Mouse (Mus musculus): ENCODE data around the gene Adgre5. TPM values are rescaled to one million over a fixed set of nuclear protein-coding genes. Genes with fewer than 3 reads are reported as not detected.
A peak's percentile ranks its signal among the peaks of the same experiment; 100 is the strongest.

Gene Adgre5
- 10 to 100 TPM in 1 of 2 experiments, 1 to 10 TPM in 1; 7.4 to 11.0 TPM for total RNA-seq (2021)

- DNase-seq (ENCODE audit: extremely low spot score in 1 of 2, low spot score in 1 of 2): no peak
These were observed at the start of gene Adgre5 for GRCm38 (mm10) chr8:83740976-83741741. Adgre5 (minus strand) TSS chr8:83741326.

GRCm38 (mm10) chr8:83789826-83790225 is 48.7 kb upstream of the Adgre5 start:
- no peak for DNase-seq (ENCODE audit: extremely low spot score in 1 of 2, low spot score in 1 of 2)

- DNase-seq (ENCODE audit: extremely low spot score in 1 of 2, low spot score in 1 of 2): no peak
These were observed 43.9 kb upstream of the Adgre5 start for GRCm38 (mm10) chr8:83785046-83785445.

GRCm38 (mm10) chr8:83782832-83783558 is 41.9 kb upstream of the Adgre5 start:
- DNase-seq (ENCODE audit: extremely low spot score in 1 of 2, low spot score in 1 of 2): peak; percentile 72 to 90

- no peak for DNase-seq (ENCODE audit: extremely low spot score in 1 of 2, low spot score in 1 of 2)
These were observed 38.5 kb upstream of the Adgre5 start for GRCm38 (mm10) chr8:83779610-83780009.

- no peak for DNase-seq (ENCODE audit: extremely low spot score in 1 of 2, low spot score in 1 of 2)
These were observed 36.9 kb upstream of the Adgre5 start for GRCm38 (mm10) chr8:83778051-83778450.

- no peak for DNase-seq (ENCODE audit: extremely low spot score in 1 of 2, low spot score in 1 of 2)
These were observed 35.5 kb upstream of the Adgre5 start for GRCm38 (mm10) chr8:83776632-83777031.

- no peak for DNase-seq (ENCODE audit: extremely low spot score in 1 of 2, low spot score in 1 of 2)
These were observed 33.1 kb upstream of the Adgre5 start for GRCm38 (mm10) chr8:83774221-83774620.

- DNase-seq (ENCODE audit: extremely low spot score in 1 of 2, low spot score in 1 of 2): no peak
These were observed 32.3 kb upstream of the Adgre5 start for GRCm38 (mm10) chr8:83773452-83773846.

- DNase-seq (ENCODE audit: extremely low spot score in 1 of 2, low spot score in 1 of 2): peak; percentile 7 to 13
These were observed 31.8 kb upstream of the Adgre5 start for GRCm38 (mm10) chr8:83772701-83773451.

GRCm38 (mm10) chr8:83771791-83772190 is 30.7 kb upstream of the Adgre5 start:
- no peak for DNase-seq (ENCODE audit: extremely low spot score in 1 of 2, low spot score in 1 of 2)

GRCm38 (mm10) chr8:83770669-83771068 is 29.5 kb upstream of the Adgre5 start:
- DNase-seq (ENCODE audit: extremely low spot score in 1 of 2, low spot score in 1 of 2): no peak

GRCm38 (mm10) chr8:83769720-83770119 is 28.6 kb upstream of the Adgre5 start:
- no peak for DNase-seq (ENCODE audit: extremely low spot score in 1 of 2, low spot score in 1 of 2)

- DNase-seq (ENCODE audit: extremely low spot score in 1 of 2, low spot score in 1 of 2): no peak
These were observed 27.4 kb upstream of the Adgre5 start for GRCm38 (mm10) chr8:83768526-83768925.

GRCm38 (mm10) chr8:83767442-83767841 is 26.3 kb upstream of the Adgre5 start:
- DNase-seq (ENCODE audit: extremely low spot score in 1 of 2, low spot score in 1 of 2): no peak

- DNase-seq (ENCODE audit: extremely low spot score in 1 of 2, low spot score in 1 of 2): no peak
These were observed 24.5 kb upstream of the Adgre5 start for GRCm38 (mm10) chr8:83765663-83766062.

- no peak for DNase-seq (ENCODE audit: extremely low spot score in 1 of 2, low spot score in 1 of 2)
These were observed 23.6 kb upstream of the Adgre5 start for GRCm38 (mm10) chr8:83764717-83765116.

GRCm38 (mm10) chr8:83764116-83764515 is 23.0 kb upstream of the Adgre5 start:
- DNase-seq (ENCODE audit: extremely low spot score in 1 of 2, low spot score in 1 of 2): no peak

- DNase-seq (ENCODE audit: extremely low spot score in 1 of 2, low spot score in 1 of 2): no peak
These were observed 18.2 kb upstream of the Adgre5 start for GRCm38 (mm10) chr8:83759231-83759759.

- no peak for DNase-seq (ENCODE audit: extremely low spot score in 1 of 2, low spot score in 1 of 2)
These were observed 17.2 kb upstream of the Adgre5 start for GRCm38 (mm10) chr8:83758298-83758697.
